Mouse (Mus musculus) midbrain, postnatal 0 days (tissue): ENCODE measurements around the gene Taf12. TPM values are rescaled to one million over a fixed set of nuclear protein-coding genes. Genes with fewer than 3 reads are reported as not detected.
A peak's percentile ranks its signal among the peaks of the same experiment; 100 is the strongest.

Experiments
- ATAC-seq: fragments of 200-750 bp; cut with Nextera tagmentation; 2 replicates; pipeline ENCODE4 v1.8.0; 2017; ENCODE audit warnings: moderate number of reproducible peaks, mild to moderate bottlenecking, moderate TSS enrichment, moderate library complexity; ENCODE audit not compliant: low FRiP score
- DNase-seq: peaks from one replicate; pipeline ENCODE4 v3.0.0-alpha.2; 2015; ENCODE audit warnings: low spot score
- H3K27ac ChIP-seq: fragments of 300-500 bp; sonication (generic); 2 replicates; pipeline ENCODE4 v1.5.1; 2014; ENCODE audit warnings: low read depth, mild to moderate bottlenecking, low read length, mixed read lengths
- H3K27me3 ChIP-seq: fragments of 300-500 bp; sonication (generic); 2 replicates; pipeline ENCODE4 v1.6.1; 2014; ENCODE audit warnings: low read length, control low read depth, mixed read lengths; ENCODE audit not compliant: insufficient read depth
- H3K36me3 ChIP-seq: fragments of 300-500 bp; sonication (generic); 2 replicates; pipeline ENCODE4 v1.6.1; 2014; ENCODE audit warnings: low read length, control low read depth, mixed read lengths; ENCODE audit not compliant: insufficient read depth
- H3K4me1 ChIP-seq: fragments of 300-500 bp; sonication (generic); 2 replicates; pipeline ENCODE4 v1.6.1; 2014; ENCODE audit warnings: mild to moderate bottlenecking, control low read depth, antibody characterized with exemption, low read length, mixed read lengths; ENCODE audit not compliant: insufficient read depth
- H3K4me2 ChIP-seq: fragments of 300-500 bp; sonication (generic); 2 replicates; pipeline ENCODE4 v1.6.1; 2014; ENCODE audit warnings: low read depth, mild to moderate bottlenecking, low read length, mixed read lengths; ENCODE audit not compliant: poor library complexity, severe bottlenecking
- H3K4me3 ChIP-seq: fragments of 300-500 bp; sonication (generic); 2 replicates; pipeline ENCODE4 v1.5.1; 2014; ENCODE audit warnings: low read depth, mild to moderate bottlenecking, low read length, moderate library complexity
- H3K9ac ChIP-seq: fragments of 300-500 bp; sonication (generic); replicated peaks from 2 replicates; pipeline ENCODE4 v1.6.1; 2014; ENCODE audit warnings: mild to moderate bottlenecking, low read length, moderate library complexity, mixed read lengths; ENCODE audit not compliant: poor library complexity, severe bottlenecking
- H3K9me3 ChIP-seq: fragments of 300-500 bp; sonication (generic); 2 replicates; pipeline ENCODE4 v1.6.1; 2016; ENCODE audit warnings: low read length, control low read depth
- CTCF ChIP-seq: IDR thresholded peaks from 2 replicates; pipeline ENCODE4 v1.5.1; 2016; ENCODE audit warnings: antibody characterized with exemption, mild to moderate bottlenecking
- WGBS: fragments of 180-500 bp; shearing (Covaris S2); extraction: QIAGEN DNeasy Blood & Tissue Kit; methylation state at CpG from one replicate; pipeline ENCODE4 v1.1.7; 2014; 5-methylcytosine and 5-hydroxymethylcytosine counted together
- polyA plus RNA-seq: library from polyadenylated mRNA; unstranded; fragments of >200 nt; fragmentation: Nextera tagmentation; extraction: Ambion mirVana; gene quantifications from 2 replicates; pipeline ENCODE4 v1.2.1, GENCODE M21; 2015
- total RNA-seq: library from RNA; depleted of rRNA; stranded (reverse); fragments of >200 nt; gene quantifications from 2 replicates; pipeline ENCODE4 v1.2.3, GENCODE M21; 2014

Taf12 gene
- total and polyA plus RNA-seq, 2 experiments from 2014 or later: 9.0 to 30.3 TPM

GRCm38 (mm10) chr4:132329115-132329834, 55.1 kb downstream of the Taf12 start, which contains the start of gene Trnau1ap:
Gene Trnau1ap (minus strand): TSS chr4:132329538.
- DNase-seq (peak; percentile 94), ATAC-seq (peak; percentile 89)

GRCm38 (mm10) chr4:132329835-132330354, 55.7 kb downstream of the Taf12 start:
- peak overlapping the region; percentile 72 for H3K4me2 ChIP-seq
- H3K9me3 ChIP-seq: no peaks in the 10 kb centered on the region
- H3K27ac ChIP-seq: peak overlapping the region; percentile 70; the same call in 1 of the 2 replicates
- DNase-seq (no peak), ATAC-seq (no peak; the same call in 1 of the 2 replicates)
- 7% methylated on average over 10 of the region's 10 CpGs for WGBS
- H3K4me1 ChIP-seq: peaks cover 9% of the 10 kb centered on the region
- H3K27me3 ChIP-seq: no peaks in the 10 kb centered on the region
- H3K4me3 ChIP-seq: peak overlapping the region; percentile 67
- TF ChIP-seq CTCF: no peak
- H3K9ac ChIP-seq: peak overlapping the region; percentile 86
- peaks cover 26% of the 10 kb centered on the region for H3K36me3 ChIP-seq

More at GRCm38 (mm10) chr4:132329115-132329834, 55.1 kb downstream of the Taf12 start, which contains the start of gene Trnau1ap:
- H3K27me3 ChIP-seq: no peaks in the 10 kb centered on the region
- peak within 1 kb of the TSS; percentile 72 for H3K4me2 ChIP-seq
- peaks cover 29% of the 10 kb centered on the region for H3K36me3 ChIP-seq
- H3K27ac ChIP-seq: peak within 1 kb of the TSS; percentile 70
- H3K4me3 ChIP-seq: peak within 1 kb of the TSS; percentile 67
- no peaks in the 10 kb centered on the region for H3K9me3 ChIP-seq
- peak within 1 kb of the TSS; percentile 86 for H3K9ac ChIP-seq
- peaks cover 9% of the 10 kb centered on the region for H3K4me1 ChIP-seq
- 1% methylated on average over 52 of the region's 52 CpGs for WGBS
- peak; percentile 28; the same call in 1 of the 2 replicates for TF ChIP-seq CTCF

- no peaks in the 10 kb centered on the region for H3K27me3 ChIP-seq
- no peak for TF ChIP-seq CTCF
- H3K9me3 ChIP-seq: no peaks in the 10 kb centered on the region
- no peak overlapping the region for H3K9ac ChIP-seq
- peaks cover 19% of the 10 kb centered on the region for H3K36me3 ChIP-seq
- ATAC-seq: no peak
- no peak for DNase-seq
- no peak overlapping the region for H3K27ac ChIP-seq
- no peak overlapping the region for H3K4me3 ChIP-seq
- WGBS: 81% methylated on average over 3 of the region's 3 CpGs
- peaks cover 9% of the 10 kb centered on the region for H3K4me1 ChIP-seq
- no peak overlapping the region for H3K4me2 ChIP-seq
Measured at GRCm38 (mm10) chr4:132331960-132332359, 57.8 kb downstream of the Taf12 start.

GRCm38 (mm10) chr4:132332880-132333279, 58.7 kb downstream of the Taf12 start:
- ATAC-seq: no peak
- H3K4me3 ChIP-seq: no peak overlapping the region
- peaks cover 25% of the 10 kb centered on the region for H3K36me3 ChIP-seq
- no peak overlapping the region for H3K4me2 ChIP-seq
- DNase-seq: no peak
- no peaks in the 10 kb centered on the region for H3K9me3 ChIP-seq
- no peak for TF ChIP-seq CTCF
- H3K4me1 ChIP-seq: peaks cover 9% of the 10 kb centered on the region
- 92% methylated on average over 6 of the region's 6 CpGs for WGBS
- H3K9ac ChIP-seq: no peak overlapping the region
- H3K27me3 ChIP-seq: no peaks in the 10 kb centered on the region
- H3K27ac ChIP-seq: no peak overlapping the region

- ATAC-seq (0 out of 2 replicates have a peak, but pooled peaks have one; percentile 20), DNase-seq (peak; percentile 64)
- no peak overlapping the region for H3K27ac ChIP-seq
- WGBS: 89% methylated on average over 13 of the region's 13 CpGs
- H3K4me3 ChIP-seq: no peak overlapping the region
- no peaks in the 10 kb centered on the region for H3K9me3 ChIP-seq
- H3K4me2 ChIP-seq: no peak overlapping the region
- no peak for TF ChIP-seq CTCF
- no peak overlapping the region for H3K9ac ChIP-seq
- H3K36me3 ChIP-seq: peaks cover 22% of the 10 kb centered on the region; the same call in 1 of the 2 replicates
- no peaks in the 10 kb centered on the region for H3K27me3 ChIP-seq
- no peaks in the 10 kb centered on the region for H3K4me1 ChIP-seq
Measured at GRCm38 (mm10) chr4:132338943-132339342, 64.8 kb downstream of the Taf12 start.

GRCm38 (mm10) chr4:132341451-132341850, 67.3 kb downstream of the Taf12 start:
- H3K9me3 ChIP-seq: no peaks in the 10 kb centered on the region
- no peak for TF ChIP-seq CTCF
- H3K4me3 ChIP-seq: no peak overlapping the region
- no peak overlapping the region for H3K9ac ChIP-seq
- ATAC-seq: no peak
- 81% methylated on average over 3 of the region's 3 CpGs for WGBS
- no peak overlapping the region for H3K27ac ChIP-seq
- H3K36me3 ChIP-seq: 0 out of 2 replicates have a peak, but pooled peaks cover 14% of the 10 kb centered on the region
- peaks cover 7% of the 10 kb centered on the region; the same call in 1 of the 2 replicates for H3K4me1 ChIP-seq
- DNase-seq: no peak
- H3K4me2 ChIP-seq: no peak overlapping the region
- no peaks in the 10 kb centered on the region for H3K27me3 ChIP-seq
